Mouse (Mus musculus) ES-Bruce4 (cell line): Measurements from ENCODE around the gene B3gnt6.

Experiments used
- CTCF ChIP-seq: IDR thresholded peaks from one replicate; pipeline ENCODE4 v1.8.1; 2011; ENCODE audit warnings: low read depth, low read length
- POLR2A ChIP-seq: IDR thresholded peaks from one replicate; pipeline ENCODE4 v1.8.1; 2011; ENCODE audit warnings: low read length; ENCODE audit not compliant: insufficient read depth

DNA sequence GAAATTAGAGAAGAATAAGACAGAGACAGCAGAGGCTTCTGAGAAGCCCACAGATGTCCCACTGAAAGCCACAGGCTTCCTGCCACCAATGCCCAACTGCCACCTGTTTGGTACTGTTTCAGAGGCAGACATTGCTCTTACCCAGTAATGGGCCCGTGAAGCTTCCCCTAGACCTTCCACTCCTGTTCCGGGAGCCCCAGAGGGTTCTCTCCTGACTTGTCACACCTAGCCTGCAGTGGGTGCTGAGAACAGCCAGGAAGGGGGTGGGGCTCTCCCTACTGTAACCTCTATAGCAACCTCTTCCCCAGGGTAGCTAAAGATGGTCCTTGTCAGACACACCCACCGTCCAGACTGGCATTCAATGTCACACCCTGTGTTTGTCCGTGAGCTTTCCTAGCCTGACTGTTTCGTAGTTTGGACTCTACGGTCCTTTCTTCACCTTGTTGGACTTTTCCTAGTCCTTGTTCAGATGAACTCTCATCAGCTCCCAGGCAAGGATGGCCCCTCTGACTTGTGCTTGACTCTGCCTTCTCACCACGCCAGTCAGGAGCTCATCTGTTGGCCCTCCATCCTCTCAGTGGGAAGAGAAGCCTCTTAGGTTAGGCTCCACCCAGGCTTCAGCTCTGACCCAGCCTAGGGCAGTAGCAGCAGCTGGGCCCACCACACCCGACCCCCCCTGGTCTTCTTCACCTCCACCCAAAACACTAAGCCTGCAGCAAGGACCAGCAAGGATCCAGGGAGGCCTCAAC lies 22.8 kb downstream of the B3gnt6 start:
- TF ChIP-seq CTCF (no peak), POLR2A (no peak)
